Mouse (Mus musculus): Measurements from ENCODE around the gene Kif28.

DNA sequence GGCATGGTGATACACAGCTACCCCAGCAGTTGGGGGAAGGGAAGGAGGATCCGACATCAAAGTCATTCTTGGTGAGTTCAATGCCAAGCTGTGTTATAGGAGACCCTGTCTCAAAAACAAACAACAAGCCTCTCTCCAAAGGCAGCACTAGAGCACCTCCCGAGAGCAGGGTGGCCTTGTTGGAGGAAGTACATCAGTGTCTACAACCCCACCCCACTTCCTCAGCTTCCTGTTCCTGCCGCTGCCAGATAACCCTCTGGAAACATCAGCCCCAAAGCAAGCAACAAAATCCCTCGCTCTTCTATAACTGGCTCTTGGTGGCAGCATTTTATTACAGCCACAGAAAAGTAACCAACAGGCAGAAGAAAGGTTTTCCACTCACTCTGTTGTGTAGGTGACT is 94.8 kb downstream of the Kif28 start:
- TF ChIP-seq CTCF (IDR thresholded peaks at IDR 0.05; ENCODE audit: low read depth, low read length) (no peak), POLR2A (IDR thresholded peaks at IDR 0.05; ENCODE audit: insufficient read depth, low read length) (no peak), EP300 (IDR thresholded peaks at IDR 0.05; ENCODE audit: insufficient read depth, low read depth, low read length) (no peak)
